12 mouse cellular contexts compared by ENCODE assay signal in genomic region chr5:28174876-28175569, GRCm38 (mm10). TPM values are rescaled to one million over a fixed set of nuclear protein-coding genes. Genes with fewer than 3 reads are reported as not detected.
DNase-seq lines count a peak whose midpoint lies in the region; ATAC-seq and TF ChIP-seq lines count a peak whose summit lies in the region.
"Had no signal": no experiment of that assay in that cellular context is flagged by ENCODE, and none has a peak within 500 bp of the region (broad histone marks: within the 10 kb centered on the region; RNA-seq: fewer than 3 reads in every experiment).

No protein-coding gene starts in this region.

- H3K9me3 ChIP-seq in stomach, embryonic 16.5 days (replicated peaks; ENCODE audit: control insufficient read depth, low read length) = no peaks in the 10 kb centered on the region
- H3K9me3 ChIP-seq in stomach, postnatal 0 days (ENCODE audit: control insufficient read depth, low read length) = no peaks in the 10 kb centered on the region
- H3K9me3 ChIP-seq in hindbrain, embryonic 15.5 days = no peaks in the 10 kb centered on the region
- no peaks in the 10 kb centered on the region for H3K9me3 ChIP-seq in neural tube, embryonic 12.5 days
- H3K9me3 ChIP-seq: forebrain, embryonic 12.5 days had no signal

- peak; percentile 29; the same call in 1 of the 2 replicates for ATAC-seq in stomach, embryonic 16.5 days (ENCODE audit: insufficient read depth, low FRiP score)
- ATAC-seq in stomach, postnatal 0 days (ENCODE audit: low FRiP score, low TSS enrichment) = no peak
- ATAC-seq in hindbrain, embryonic 15.5 days (ENCODE audit: low FRiP score, low read depth) = peak; percentile 40; the same call in 1 of the 2 replicates
- ATAC-seq in neural tube, embryonic 12.5 days (ENCODE audit: low FRiP score, low read depth) = no peak

- H3K4me3 ChIP-seq in stomach, embryonic 16.5 days (replicated peaks; ENCODE audit: low read length) = no peak overlapping the region
- no peak overlapping the region for H3K4me3 ChIP-seq in stomach, postnatal 0 days (ENCODE audit: low read depth, low read length)
- H3K4me3 ChIP-seq in hindbrain, embryonic 15.5 days = 0 out of 2 replicates have a peak overlapping the region, but pooled peaks have one; percentile 0
- no peak overlapping the region for H3K4me3 ChIP-seq in neural tube, embryonic 12.5 days
- H3K4me3 ChIP-seq: forebrain, embryonic 12.5 days had no signal

- H3K9ac ChIP-seq in stomach, embryonic 16.5 days (ENCODE audit: low read length) = no peak overlapping the region
- no peak overlapping the region for H3K9ac ChIP-seq in stomach, postnatal 0 days (ENCODE audit: low read length)
- H3K9ac ChIP-seq in hindbrain, embryonic 15.5 days = no peak overlapping the region
- no peak overlapping the region for H3K9ac ChIP-seq in neural tube, embryonic 12.5 days
- H3K9ac ChIP-seq: forebrain, embryonic 12.5 days had no signal

- TF ChIP-seq CTCF in stomach, postnatal 0 days (IDR thresholded peaks at IDR 0.05; ENCODE audit: low read depth) = no peak

- peak; percentile 49 to 59 for DNase-seq in cerebellum, adult 18-20 months
- DNase-seq in cerebellum, adult 11 months = no peak
- DNase-seq in stomach, postnatal 0 days (ENCODE audit: low spot score) = no peak
- no peak for DNase-seq in ovary, postnatal 10 days (ENCODE audit: low spot score)
- DNase-seq in adipocyte (ENCODE audit: low spot score) = no peak
- DNase-seq: kidney, postnatal 36 days had no signal

- no peaks in the 10 kb centered on the region for H3K36me3 ChIP-seq in stomach, embryonic 16.5 days (ENCODE audit: control insufficient read depth, insufficient read depth, low read length)
- no peaks in the 10 kb centered on the region for H3K36me3 ChIP-seq in stomach, postnatal 0 days (ENCODE audit: control insufficient read depth, insufficient read depth, low read length)
- no peaks in the 10 kb centered on the region for H3K36me3 ChIP-seq in hindbrain, embryonic 15.5 days
- H3K36me3 ChIP-seq in neural tube, embryonic 12.5 days = no peaks in the 10 kb centered on the region
- H3K36me3 ChIP-seq: forebrain, embryonic 12.5 days had no signal

- peaks cover 84% of the 10 kb centered on the region for H3K27me3 ChIP-seq in stomach, embryonic 16.5 days (ENCODE audit: control insufficient read depth, insufficient read depth, low read length)
- peaks cover 28% of the 10 kb centered on the region; the same call in 1 of the 2 replicates for H3K27me3 ChIP-seq in stomach, postnatal 0 days (ENCODE audit: control insufficient read depth, insufficient read depth, low read length)
- H3K27me3 ChIP-seq in hindbrain, embryonic 15.5 days = peaks cover 84% of the 10 kb centered on the region
- peaks cover 91% of the 10 kb centered on the region for H3K27me3 ChIP-seq in neural tube, embryonic 12.5 days (replicated peaks)

- TF ChIP-seq EP300 in stomach, postnatal 0 days (optimal IDR thresholded peaks at IDR 0.05) = no peak

- no peaks in the 10 kb centered on the region for H3K4me1 ChIP-seq in stomach, embryonic 16.5 days (ENCODE audit: control insufficient read depth, insufficient read depth, low read length)
- no peaks in the 10 kb centered on the region for H3K4me1 ChIP-seq in stomach, postnatal 0 days (replicated peaks; ENCODE audit: control insufficient read depth, insufficient read depth)
- H3K4me1 ChIP-seq in hindbrain, embryonic 15.5 days (replicated peaks) = peaks cover 11% of the 10 kb centered on the region; the same call in 1 of the 2 replicates
- no peaks in the 10 kb centered on the region; the same call in 1 of the 2 replicates for H3K4me1 ChIP-seq in neural tube, embryonic 12.5 days

- 2% methylated on average over 24 of the region's 24 CpGs for WGBS in stomach, embryonic 16.5 days
- under 1% methylated on average over 24 of the region's 24 CpGs for WGBS in stomach, postnatal 0 days
- WGBS in hindbrain, embryonic 15.5 days = 3% methylated on average over 24 of the region's 24 CpGs
- WGBS in neural tube, embryonic 12.5 days = under 1% methylated on average over 24 of the region's 24 CpGs

- H3K4me2 ChIP-seq in stomach, embryonic 16.5 days (ENCODE audit: low read depth, low read length) = no peak overlapping the region
- H3K4me2 ChIP-seq in stomach, postnatal 0 days (replicated peaks; ENCODE audit: low read depth) = no peak overlapping the region
- H3K4me2 ChIP-seq in hindbrain, embryonic 15.5 days = peak overlapping the region; percentile 37
- H3K4me2 ChIP-seq in neural tube, embryonic 12.5 days (replicated peaks) = 0 out of 2 replicates have a peak overlapping the region, but pooled peaks have one; percentile 9
- H3K4me2 ChIP-seq: forebrain, embryonic 12.5 days had no signal

- no peak overlapping the region for H3K27ac ChIP-seq in stomach, embryonic 16.5 days (ENCODE audit: low read length)
- no peak overlapping the region for H3K27ac ChIP-seq in stomach, postnatal 0 days (replicated peaks)
- H3K27ac ChIP-seq in hindbrain, embryonic 15.5 days (replicated peaks) = peak overlapping the region; percentile 68
- no peak overlapping the region for H3K27ac ChIP-seq in neural tube, embryonic 12.5 days
- H3K27ac ChIP-seq: forebrain, embryonic 12.5 days had no signal

RNA-seq across cellular contexts. Expression of gene En2, which starts 9.5 kb away (rescaled TPM):
- not detected in 2 replicates for polyA plus RNA-seq in stomach, embryonic 16.5 days (2015; fragmentation: Nextera tagmentation; extraction: Ambion mirVana)
- polyA plus RNA-seq in stomach, postnatal 0 days (2015; fragmentation: Nextera tagmentation; extraction: Ambion mirVana) = not detected in 2 replicates
- polyA plus RNA-seq in hindbrain, embryonic 15.5 days (2015; fragmentation: Nextera tagmentation; extraction: Ambion mirVana) = 0.60 and 1.3 TPM in 2 replicates
- 0.05 TPM in 1 of 2 replicates, not detected in the other for polyA plus RNA-seq in neural tube, embryonic 12.5 days (2016; fragmentation: Nextera tagmentation; extraction: Ambion mirVana)
- polyA plus RNA-seq: forebrain, embryonic 12.5 days; heart, postnatal 0 days; stomach, embryonic 14.5 days had no signal

Comparison
In these comparisons a context has a peak if more than half of its experiments do, and no peak if none do; other contexts are left out.
1. DNase-seq: peak in cerebellum, adult 18-20 months (2 of 2); none in cerebellum, adult 11 months (single experiment), stomach, postnatal 0 days (single experiment), ovary, postnatal 10 days (single experiment) and adipocyte (single experiment).
2. ATAC-seq: peak in stomach, embryonic 16.5 days (single experiment) and hindbrain, embryonic 15.5 days (single experiment); none in stomach, postnatal 0 days (single experiment) and neural tube, embryonic 12.5 days (single experiment).
3. H3K4me2 ChIP-seq: peak in hindbrain, embryonic 15.5 days (single experiment) and neural tube, embryonic 12.5 days (single experiment); none in stomach, embryonic 16.5 days (single experiment) and stomach, postnatal 0 days (single experiment).